Mouse (Mus musculus) embryonic facial prominence, embryonic 15.5 days (tissue): Measurements from ENCODE around the gene Fbxo10. TPM values are rescaled to one million over a fixed set of nuclear protein-coding genes. Genes with fewer than 3 reads are reported as not detected.
"Not testable (repeated sequence)": the region's sequence is repeated elsewhere in the genome, so short reads cannot be mapped to it uniquely, and the experiment has no call there.

Source experiments
- ATAC-seq: fragments of 200-750 bp; cut with Nextera tagmentation; 2 replicates; pipeline ENCODE4 v1.8.0; 2017; ENCODE audit warnings: low read depth, moderate TSS enrichment; ENCODE audit not compliant: insufficient number of reproducible peaks, low FRiP score, low TSS enrichment
- H3K27ac ChIP-seq: fragments of 300-500 bp; sonication (generic); replicated peaks from 2 replicates; pipeline ENCODE4 v1.5.1; 2015; ENCODE audit warnings: mild to moderate bottlenecking, inconsistent platforms
- H3K27me3 ChIP-seq: fragments of 300-500 bp; sonication (generic); 2 replicates; pipeline ENCODE4 v1.6.1; 2015; ENCODE audit warnings: inconsistent platforms
- H3K36me3 ChIP-seq: fragments of 300-500 bp; sonication (generic); 2 replicates; pipeline ENCODE4 v1.6.1; 2015; ENCODE audit warnings: mild to moderate bottlenecking, inconsistent platforms
- H3K4me1 ChIP-seq: fragments of 300-500 bp; sonication (generic); 2 replicates; pipeline ENCODE4 v1.6.1; 2015; ENCODE audit warnings: inconsistent platforms
- H3K4me2 ChIP-seq: fragments of 300-500 bp; sonication (generic); replicated peaks from 2 replicates; pipeline ENCODE4 v1.6.1; 2015; ENCODE audit warnings: mild to moderate bottlenecking, inconsistent platforms
- H3K4me3 ChIP-seq: fragments of 300-500 bp; sonication (generic); replicated peaks from 2 replicates; pipeline ENCODE4 v1.5.1; 2015; ENCODE audit warnings: mild to moderate bottlenecking, inconsistent platforms
- H3K9ac ChIP-seq: fragments of 300-500 bp; sonication (generic); 2 replicates; pipeline ENCODE4 v1.6.1; 2015; ENCODE audit warnings: inconsistent platforms
- H3K9me3 ChIP-seq: fragments of 300-500 bp; sonication (generic); replicated peaks from 2 replicates; pipeline ENCODE4 v1.6.1; 2016; ENCODE audit warnings: inconsistent platforms
- WGBS: fragments of 180-500 bp; shearing (Covaris S2); methylation state at CpG from one replicate; pipeline ENCODE4 v1.1.7; 2015; 5-methylcytosine and 5-hydroxymethylcytosine counted together
- polyA plus RNA-seq: library from polyadenylated mRNA; unstranded; fragments of >200 nt; fragmentation: Nextera tagmentation; extraction: Ambion mirVana; gene quantifications from 2 replicates; pipeline ENCODE4 v1.2.1, GENCODE M21; 2015

Gene Fbxo10
- polyA plus RNA-seq, 1 experiment from 2014 or later = 20.5 TPM

- Histone ChIP-seq H3K4me3 (peak overlapping the region; percentile 94), H3K4me1 (peaks cover 13% of the 10 kb centered on the region), H3K36me3 (peaks cover 12% of the 10 kb centered on the region; the same call in 1 of the 2 replicates), H3K27ac (no peak overlapping the region), H3K27me3 (no peaks in the 10 kb centered on the region), H3K9ac (no peak overlapping the region), H3K4me2 (peak overlapping the region; percentile 65), H3K9me3 (no peaks in the 10 kb centered on the region)
- WGBS = 73% methylated on average over 9 of the region's 9 CpGs
- no peak for ATAC-seq
Observed at GRCm38 (mm10) chr4:45082951-45083350, 1.5 kb downstream of the Fbxo10 start.

- Histone ChIP-seq H3K4me1 (peaks cover 13% of the 10 kb centered on the region), H3K36me3 (peaks cover 12% of the 10 kb centered on the region; the same call in 1 of the 2 replicates)
- not testable (repeated sequence) for H3K27ac ChIP-seq, ATAC-seq, H3K4me2 ChIP-seq, H3K9ac ChIP-seq, H3K9me3 ChIP-seq, H3K27me3 ChIP-seq, H3K4me3 ChIP-seq
- 88% methylated on average over 4 of the region's 4 CpGs for WGBS
Observed at GRCm38 (mm10) chr4:45081041-45081440, 3.4 kb downstream of the Fbxo10 start.

- Histone ChIP-seq H3K4me1 (no peaks in the 10 kb centered on the region), H3K27ac (no peak overlapping the region), H3K27me3 (no peaks in the 10 kb centered on the region), H3K36me3 (peaks cover 8% of the 10 kb centered on the region), H3K9ac (no peak overlapping the region), H3K9me3 (no peaks in the 10 kb centered on the region), H3K4me2 (no peak overlapping the region), H3K4me3 (no peak overlapping the region)
- WGBS = 71% methylated on average over 6 of the region's 6 CpGs
- no peak for ATAC-seq
Observed at GRCm38 (mm10) chr4:45073544-45073943, 10.9 kb downstream of the Fbxo10 start.

- WGBS = 64% methylated on average over 15 of the region's 15 CpGs
- peaks cover 4% of the 10 kb centered on the region; the same call in 1 of the 2 replicates for H3K36me3 ChIP-seq
- H3K27me3 ChIP-seq = no peaks in the 10 kb centered on the region
- no peaks in the 10 kb centered on the region for H3K4me1 ChIP-seq
- H3K9me3 ChIP-seq = no peaks in the 10 kb centered on the region
- no peak overlapping the region for H3K4me2 ChIP-seq
- H3K9ac ChIP-seq = no peak overlapping the region
- H3K27ac ChIP-seq = no peak overlapping the region
- no peak overlapping the region for H3K4me3 ChIP-seq
- no peak for ATAC-seq
Observed at GRCm38 (mm10) chr4:45072261-45072973, 12.0 kb downstream of the Fbxo10 start.

DNA sequence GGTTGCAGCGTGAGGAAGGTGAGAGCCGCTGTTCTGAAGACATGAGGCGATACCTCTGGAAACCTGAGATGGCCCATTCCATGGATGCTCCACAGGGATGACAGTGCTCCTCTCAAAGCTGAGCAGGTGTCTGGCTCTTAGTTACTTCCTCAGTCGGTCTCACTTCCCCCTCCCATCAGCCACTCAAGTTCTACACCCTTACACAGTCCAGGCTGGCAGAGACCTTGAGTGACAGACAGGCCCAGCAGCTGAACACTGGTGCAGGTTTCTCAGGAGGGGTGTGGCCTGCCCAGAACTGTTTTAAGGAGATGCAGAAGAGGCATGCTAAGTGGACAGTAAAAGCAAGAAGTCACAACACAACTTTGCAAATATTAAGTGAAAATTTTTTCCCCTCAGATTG lies 16.7 kb downstream of the Fbxo10 start:
- Histone ChIP-seq H3K27me3 (no peaks in the 10 kb centered on the region), H3K27ac (no peak overlapping the region), H3K4me2 (no peak overlapping the region), H3K4me3 (no peak overlapping the region), H3K4me1 (no peaks in the 10 kb centered on the region), H3K36me3 (peaks cover 4% of the 10 kb centered on the region; the same call in 1 of the 2 replicates), H3K9ac (no peak overlapping the region), H3K9me3 (no peaks in the 10 kb centered on the region)
- WGBS = 79% methylated on average over 4 of the region's 4 CpGs
- ATAC-seq = peak; percentile 47; the same call in 1 of the 2 replicates

GRCm38 (mm10) chr4:45066036-45066730 lies 18.2 kb downstream of the Fbxo10 start:
- ATAC-seq = no peak
- Histone ChIP-seq H3K4me3 (no peak overlapping the region), H3K9me3 (no peaks in the 10 kb centered on the region), H3K27ac (no peak overlapping the region), H3K4me2 (no peak overlapping the region), H3K36me3 (peaks cover 12% of the 10 kb centered on the region), H3K9ac (no peak overlapping the region), H3K4me1 (no peaks in the 10 kb centered on the region), H3K27me3 (no peaks in the 10 kb centered on the region)
- WGBS = 48% methylated on average over 2 of the region's 2 CpGs

GRCm38 (mm10) chr4:45064577-45064976 lies 19.8 kb downstream of the Fbxo10 start:
- 77% methylated on average over 2 of the region's 2 CpGs for WGBS

GRCm38 (mm10) chr4:45063836-45064235 lies 20.6 kb downstream of the Fbxo10 start:
- not testable (repeated sequence) for H3K27me3 ChIP-seq, H3K27ac ChIP-seq, H3K4me2 ChIP-seq, H3K9ac ChIP-seq, H3K4me3 ChIP-seq, ATAC-seq, H3K9me3 ChIP-seq, H3K4me1 ChIP-seq
- 80% methylated on average over 1 of the region's 1 CpGs for WGBS
- peaks cover 33% of the 10 kb centered on the region for H3K36me3 ChIP-seq

More at GRCm38 (mm10) chr4:45064577-45064976, 19.8 kb downstream of the Fbxo10 start:
- Histone ChIP-seq H3K4me3 (no peak overlapping the region), H3K4me2 (no peak overlapping the region), H3K27ac (no peak overlapping the region), H3K36me3 (peaks cover 27% of the 10 kb centered on the region), H3K9me3 (no peaks in the 10 kb centered on the region), H3K4me1 (no peaks in the 10 kb centered on the region), H3K27me3 (no peaks in the 10 kb centered on the region), H3K9ac (no peak overlapping the region)
- ATAC-seq = no peak

DNA sequence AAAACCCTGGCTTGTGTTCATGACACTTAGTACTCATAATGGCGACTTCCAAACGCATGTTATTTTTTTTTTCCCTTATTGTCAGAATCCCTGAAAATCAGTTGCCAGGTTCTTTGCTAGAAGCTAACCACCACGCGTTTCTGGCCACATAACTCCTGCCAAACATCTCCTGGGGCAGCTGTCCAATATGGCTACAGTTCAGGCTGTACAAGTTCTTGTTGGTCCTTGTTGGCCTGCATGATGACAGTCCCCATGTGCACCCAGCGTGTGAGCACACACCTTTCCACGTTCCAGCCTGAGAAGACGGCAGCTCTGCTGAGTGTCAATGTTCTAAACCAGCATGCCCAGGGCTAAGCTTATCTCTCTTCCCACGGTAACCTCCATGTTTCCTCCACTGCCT lies 29.0 kb downstream of the Fbxo10 start:
- Histone ChIP-seq H3K27ac (no peak overlapping the region), H3K4me2 (no peak overlapping the region), H3K4me3 (no peak overlapping the region), H3K36me3 (peaks cover 54% of the 10 kb centered on the region), H3K9me3 (no peaks in the 10 kb centered on the region), H3K9ac (no peak overlapping the region), H3K27me3 (no peaks in the 10 kb centered on the region), H3K4me1 (no peaks in the 10 kb centered on the region)
- no peak for ATAC-seq
- whole genome bisulfite sequencing = 87% methylated on average over 8 of the region's 8 CpGs

GRCm38 (mm10) chr4:45054862-45055261 lies 29.5 kb downstream of the Fbxo10 start:
- ATAC-seq = no peak
- 45% methylated on average over 3 of the region's 3 CpGs for WGBS
- no peak overlapping the region for H3K27ac ChIP-seq
- no peaks in the 10 kb centered on the region for H3K9me3 ChIP-seq
- no peak overlapping the region for H3K4me2 ChIP-seq
- peaks cover 49% of the 10 kb centered on the region for H3K36me3 ChIP-seq
- no peaks in the 10 kb centered on the region for H3K27me3 ChIP-seq
- no peak overlapping the region for H3K4me3 ChIP-seq
- no peaks in the 10 kb centered on the region for H3K4me1 ChIP-seq
- no peak overlapping the region for H3K9ac ChIP-seq

DNA sequence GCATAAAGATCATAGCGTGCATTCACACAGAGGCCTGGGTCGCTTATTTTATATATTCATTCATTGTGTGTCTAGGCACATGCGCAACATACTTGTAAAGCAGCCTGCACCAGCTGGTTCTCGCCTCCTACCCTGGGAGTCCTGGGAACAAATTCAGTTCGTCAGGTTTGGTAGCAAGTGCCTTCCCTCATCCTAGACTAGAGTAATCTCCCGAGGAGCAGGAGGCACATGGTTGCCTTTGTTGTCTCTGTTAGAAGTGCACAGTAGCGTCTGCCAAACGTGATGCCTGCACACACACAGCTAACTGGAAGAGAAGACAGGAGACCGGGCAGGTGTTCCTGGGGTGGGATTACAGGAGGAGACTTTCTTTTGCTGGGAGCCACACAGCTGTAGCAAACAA lies 36.4 kb downstream of the Fbxo10 start:
- Histone ChIP-seq H3K4me1 (no peaks in the 10 kb centered on the region), H3K9ac (no peak overlapping the region), H3K27ac (no peak overlapping the region), H3K27me3 (no peaks in the 10 kb centered on the region), H3K9me3 (no peaks in the 10 kb centered on the region), H3K36me3 (peaks cover 65% of the 10 kb centered on the region), H3K4me2 (no peak overlapping the region), H3K4me3 (no peak overlapping the region)
- ATAC-seq = no peak
- WGBS = 71% methylated on average over 9 of the region's 9 CpGs
